Mouse (Mus musculus) bone marrow macrophage, adult 2 months (primary cell): Measurements from ENCODE around the gene Pde4dip.

Experiments
- CTCF ChIP-seq: IDR thresholded peaks from 2 replicates; pipeline ENCODE4 v1.5.1; 2012; ENCODE audit warnings: low read depth, mild to moderate bottlenecking, low read length, moderate library complexity
- POLR2A ChIP-seq: IDR thresholded peaks from 2 replicates; pipeline ENCODE4 v1.6.1; 2012; ENCODE audit warnings: mild to moderate bottlenecking, low read depth, low read length, borderline replicate concordance

DNA sequence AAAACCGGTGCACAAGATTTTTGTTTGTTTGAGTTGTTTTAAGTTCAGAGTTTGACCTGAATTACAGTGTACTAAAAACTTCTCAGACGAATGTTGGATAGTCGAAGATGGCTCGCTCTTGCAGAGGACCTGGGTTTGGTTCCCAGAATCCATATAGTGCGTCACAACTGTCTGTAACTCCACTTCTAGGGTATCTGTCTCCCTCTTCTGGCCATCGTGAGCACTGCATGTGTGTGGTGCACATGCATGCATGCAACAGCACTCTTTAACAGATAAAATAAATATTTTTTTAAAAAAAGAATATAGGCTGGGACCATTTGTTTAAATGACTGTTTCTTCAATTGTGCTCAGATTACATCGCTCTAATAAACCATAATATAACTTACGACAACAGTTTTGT, 233.6 kb downstream of the Pde4dip start:
- peak; percentile 26; the same call in 1 of the 2 replicates for TF ChIP-seq CTCF
- TF ChIP-seq POLR2A = no peak
